Mouse (Mus musculus): ENCODE results near the gene Plce1.

Gene Plce1

DNA sequence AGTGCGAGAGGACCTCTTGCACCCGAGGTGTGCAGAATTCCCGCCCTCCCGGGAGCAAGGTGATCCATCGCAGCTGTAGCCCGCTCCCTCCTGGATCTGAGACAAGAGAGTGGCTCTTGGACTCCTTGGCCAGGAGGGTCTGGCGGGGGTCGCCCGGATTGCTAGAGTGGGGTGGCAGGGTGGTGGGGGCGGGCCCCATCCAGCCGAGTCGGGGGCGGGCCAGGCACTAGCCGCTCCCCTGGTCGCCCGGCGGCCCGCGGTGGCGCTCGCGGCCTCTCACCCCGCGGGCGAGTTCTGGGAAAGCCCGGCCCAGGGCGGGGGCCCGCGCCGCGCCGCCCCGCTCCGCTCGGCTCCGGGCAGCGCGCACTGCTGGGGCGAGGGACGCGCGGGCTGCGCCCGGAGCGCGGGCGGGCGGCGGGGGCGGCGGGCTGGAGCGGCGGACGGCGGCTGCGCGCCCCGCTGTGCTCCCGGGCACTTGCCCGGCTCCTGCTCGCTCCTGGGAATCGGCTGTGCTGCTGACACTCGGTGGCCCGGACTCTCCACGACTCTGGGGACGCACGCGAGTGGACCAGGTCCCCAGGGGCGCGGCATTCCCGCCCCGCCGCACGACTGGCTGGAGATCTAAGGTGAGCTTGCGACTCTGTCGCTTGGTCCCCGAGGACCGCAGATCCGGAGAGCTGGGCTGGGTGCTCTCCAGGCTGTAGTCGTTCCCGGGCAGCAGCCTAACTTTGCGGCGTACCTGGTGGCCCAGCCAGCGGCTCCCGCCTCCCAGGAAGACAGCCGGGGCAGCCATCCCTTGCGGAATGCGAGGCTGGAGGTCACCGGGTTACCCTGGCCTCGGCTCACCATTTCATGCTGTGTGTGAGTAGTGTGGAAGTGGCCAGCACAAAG lies at the start of gene Plce1:
Plce1 (plus strand) TSS at position 379 of the 891 bp plus-strand sequence.
- peak; percentile 71 for DNase-seq (ENCODE audit: low spot score)

DNA sequence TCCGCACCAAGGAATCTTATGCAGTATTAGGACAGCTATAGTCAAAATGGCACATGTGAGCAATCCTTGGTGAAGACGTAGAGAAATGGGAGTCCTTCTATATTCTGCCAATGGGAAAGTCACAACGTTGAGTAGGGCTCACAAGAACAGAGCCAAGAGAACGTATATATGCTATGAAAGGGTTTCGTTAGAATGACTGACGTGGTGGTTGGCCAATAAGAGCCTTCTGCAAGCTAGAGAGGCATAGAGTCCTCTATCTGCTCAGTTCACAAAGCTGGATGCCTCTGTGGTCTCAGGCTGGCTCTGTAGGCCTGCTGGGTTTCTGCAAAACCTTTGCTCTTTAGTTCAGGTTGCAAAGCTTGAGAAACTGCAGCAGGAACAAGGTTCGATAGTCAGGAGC lies 49.6 kb upstream of the Plce1 start:
- no peak for DNase-seq (ENCODE audit: low spot score)

DNA sequence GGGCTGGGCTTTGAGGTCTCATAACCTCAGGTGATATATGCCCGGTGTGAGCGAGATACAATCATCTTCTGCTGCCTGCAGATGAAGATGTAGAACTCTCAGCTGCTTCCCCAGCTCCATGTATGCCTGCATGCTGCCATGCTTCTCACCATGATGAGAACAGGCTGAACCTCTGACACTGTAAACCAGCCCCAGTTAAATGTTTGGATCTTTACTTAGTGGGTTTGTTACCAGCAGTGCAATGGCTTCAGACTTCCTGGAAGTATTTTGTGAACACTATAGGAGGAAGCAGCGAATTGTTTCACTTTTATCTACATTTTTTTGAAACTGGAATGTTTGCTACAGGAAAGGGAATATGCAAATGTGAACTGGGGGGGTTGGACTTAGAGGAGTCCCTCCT lies 48.9 kb upstream of the Plce1 start:
- no peak for DNase-seq (ENCODE audit: low spot score)

DNA sequence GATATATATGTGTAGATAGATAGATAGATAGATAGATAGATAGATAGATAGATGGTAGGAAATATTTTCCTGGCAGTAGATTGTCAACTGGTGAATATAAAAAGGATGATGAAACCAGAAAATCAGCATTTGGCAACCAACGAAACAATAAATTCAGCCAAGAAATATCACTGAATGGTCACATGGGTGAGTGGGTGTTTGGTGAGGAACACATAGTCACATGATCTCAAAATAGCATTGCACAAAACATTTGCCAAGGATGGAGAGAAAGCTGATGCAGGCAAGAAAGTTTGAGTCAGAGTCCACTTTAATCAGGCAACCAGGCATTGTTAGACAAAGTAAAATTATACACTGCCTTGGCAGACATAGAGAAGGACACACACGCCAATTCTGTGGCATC lies 47.5 kb upstream of the Plce1 start:
- no peak for DNase-seq (ENCODE audit: low spot score)

DNA sequence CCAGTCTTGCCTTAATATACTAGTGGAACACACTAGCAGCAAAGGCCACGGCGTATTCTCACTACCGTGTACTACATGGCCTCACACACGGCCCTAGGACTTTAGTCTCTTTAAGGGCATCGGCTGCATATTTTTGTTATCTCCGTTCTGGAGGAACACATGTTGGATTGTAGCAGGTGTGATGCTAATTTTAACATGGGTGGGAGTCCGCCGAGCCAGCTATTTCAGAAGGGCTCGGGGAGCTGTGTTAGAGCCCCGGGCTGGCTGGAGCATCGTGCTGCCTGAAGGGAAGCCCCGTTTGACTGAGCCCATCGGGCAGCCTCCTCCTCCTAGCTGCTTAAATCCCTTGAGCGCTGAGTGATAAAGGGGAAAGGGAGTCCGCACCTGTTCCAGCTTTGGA lies 45.7 kb upstream of the Plce1 start:
- DNase-seq (ENCODE audit: low spot score), result no peak

DNA sequence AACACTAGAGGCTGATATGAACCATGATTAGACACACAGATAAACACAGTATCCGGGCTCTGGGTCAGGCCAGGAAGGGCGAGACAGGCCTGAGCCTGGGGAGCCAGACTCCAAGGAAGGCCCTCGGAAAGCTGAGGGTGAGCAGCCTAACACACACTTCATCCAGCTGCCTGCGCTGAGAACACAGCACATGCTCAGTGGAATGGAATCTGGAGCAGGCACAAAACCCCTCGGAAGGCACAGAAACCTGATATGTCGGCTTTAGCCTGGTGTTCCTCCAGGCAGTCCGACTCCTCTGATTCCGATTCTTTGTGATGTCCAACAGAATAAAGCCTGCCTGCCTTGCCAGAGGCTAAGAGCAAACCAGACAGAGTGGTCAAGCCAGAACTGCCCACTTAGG lies 39.0 kb upstream of the Plce1 start:
- DNase-seq (ENCODE audit: low spot score), result peak; percentile 17

DNA sequence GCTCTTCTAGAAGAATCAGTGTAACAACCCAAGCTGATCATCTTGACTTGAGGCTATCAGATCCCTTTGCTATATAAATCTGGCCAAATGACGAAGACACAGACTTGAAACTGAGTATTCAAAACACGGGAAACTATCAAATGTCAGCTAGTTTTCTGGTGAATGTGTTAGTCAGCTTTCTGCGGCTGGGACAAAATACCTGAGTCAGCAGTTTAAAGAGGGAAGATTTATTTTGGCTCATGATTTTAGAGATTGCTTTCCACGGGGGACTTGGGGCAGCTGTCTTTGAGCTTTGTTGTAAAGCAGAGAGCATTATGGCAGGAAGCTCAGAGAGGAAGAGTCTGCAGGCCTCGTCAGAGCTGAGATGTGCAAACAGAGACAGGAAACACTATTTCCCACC lies 35.2 kb upstream of the Plce1 start:
- DNase-seq (ENCODE audit: low spot score), result no peak

DNA sequence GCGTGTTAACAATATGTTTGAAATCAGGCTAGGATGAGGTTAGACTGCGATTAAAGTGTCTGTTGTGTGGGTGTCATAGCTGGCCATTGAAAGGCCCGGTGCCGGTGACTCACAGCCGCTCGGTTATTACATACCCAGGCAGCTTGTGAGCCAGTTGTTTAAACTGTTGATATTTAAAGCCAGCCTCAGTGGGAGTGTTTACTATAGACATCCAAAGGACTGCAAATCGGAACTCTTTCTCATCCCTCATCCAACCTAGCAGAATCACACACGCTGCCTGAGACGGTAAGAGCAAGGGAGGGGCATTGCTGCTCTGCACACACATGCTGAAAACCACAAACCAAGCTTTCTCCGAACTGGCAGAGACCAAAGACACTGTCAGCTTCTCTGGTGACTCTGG lies 25.7 kb upstream of the Plce1 start:
- DNase-seq (ENCODE audit: low spot score), result no peak

DNA sequence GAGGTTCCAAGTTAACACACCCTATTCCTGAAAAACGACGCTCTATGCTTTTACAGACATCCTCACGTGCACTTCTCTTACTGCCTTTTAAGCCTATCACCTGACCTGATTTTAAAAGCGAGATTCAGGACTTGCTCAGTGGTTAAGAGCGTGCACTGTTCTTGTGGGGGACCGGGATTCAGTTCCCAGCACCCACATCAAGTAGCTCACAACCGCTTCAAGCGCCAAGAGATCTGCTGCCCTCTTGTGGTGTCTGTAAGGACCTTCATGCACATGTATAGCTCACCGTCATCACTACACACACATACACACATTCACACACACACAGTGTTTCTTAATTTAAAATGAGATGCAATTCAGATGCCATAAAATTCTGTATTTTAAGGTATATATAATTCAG lies 21.9 kb upstream of the Plce1 start:
- DNase-seq (ENCODE audit: low spot score), result no peak

DNA sequence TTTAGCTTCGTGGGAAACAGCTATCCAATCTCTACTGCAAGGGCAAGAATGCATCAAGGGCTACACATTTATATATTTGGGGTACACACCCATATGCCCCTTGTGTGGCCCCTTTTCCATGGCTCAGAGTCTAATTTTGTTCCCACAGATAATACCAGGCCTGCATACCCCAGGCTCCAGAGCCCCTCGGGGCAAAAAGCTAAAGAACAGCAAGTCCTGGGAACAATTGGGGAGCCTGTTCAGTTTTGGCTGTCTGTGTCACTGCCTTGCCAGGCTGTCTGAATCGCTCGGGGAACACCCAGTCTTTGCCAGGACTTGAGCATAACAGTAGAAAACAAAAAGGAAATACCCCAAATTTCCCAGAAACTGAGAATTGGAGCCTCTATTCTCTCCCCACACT lies 20.2 kb upstream of the Plce1 start:
- no peak for DNase-seq (ENCODE audit: low spot score)

DNA sequence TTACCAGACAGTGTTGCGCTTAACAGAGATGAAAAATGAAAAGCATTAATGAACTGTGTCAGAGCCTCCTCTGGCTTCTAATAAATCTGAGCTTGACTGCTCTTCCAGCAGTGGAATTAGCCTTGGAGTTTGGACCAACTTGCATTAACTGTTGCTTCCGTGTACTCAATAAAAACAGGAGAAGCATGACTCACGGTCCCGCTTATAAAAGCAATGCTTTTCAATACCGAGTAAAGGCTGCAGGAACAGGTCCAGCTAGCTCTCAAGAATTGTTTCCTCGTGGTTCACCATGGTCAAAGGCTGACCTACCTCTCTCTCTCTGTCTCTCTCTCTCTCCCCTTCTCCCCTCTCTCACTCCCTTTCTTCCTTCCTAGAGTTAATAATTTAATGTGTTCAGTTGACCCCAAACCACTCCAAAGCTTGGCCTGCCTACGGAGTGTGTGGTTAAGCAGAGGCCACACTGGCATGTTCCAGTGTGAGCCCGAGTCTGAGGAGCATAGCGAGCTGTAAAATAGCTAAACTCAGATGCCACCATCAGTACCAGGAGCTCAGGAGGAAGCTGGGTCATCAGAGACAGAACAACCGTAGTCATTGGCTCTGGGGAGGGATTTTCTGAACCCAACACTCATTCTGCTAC lies 10.5 kb upstream of the Plce1 start:
- no peak for DNase-seq (ENCODE audit: low spot score)

DNA sequence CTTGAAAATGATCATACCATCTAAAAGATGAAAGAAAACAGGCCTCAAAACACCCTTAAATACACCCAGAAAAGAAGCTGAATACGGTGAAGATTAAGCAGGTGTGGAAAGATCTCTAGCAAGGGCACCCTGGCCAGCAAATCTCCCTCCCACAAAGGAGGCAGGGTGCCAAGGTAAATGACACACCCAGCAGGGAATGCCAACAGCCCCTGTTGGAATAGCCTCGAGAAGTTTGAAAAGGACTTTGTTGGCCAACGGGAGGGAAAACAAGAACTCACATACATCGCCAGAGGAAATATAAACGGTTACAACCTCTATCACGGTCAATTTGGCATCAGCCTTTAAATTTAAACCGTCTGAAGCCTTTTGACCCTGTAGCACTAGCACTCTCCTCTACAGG lies 5.5 kb upstream of the Plce1 start:
- no peak for DNase-seq (ENCODE audit: low spot score)

DNA sequence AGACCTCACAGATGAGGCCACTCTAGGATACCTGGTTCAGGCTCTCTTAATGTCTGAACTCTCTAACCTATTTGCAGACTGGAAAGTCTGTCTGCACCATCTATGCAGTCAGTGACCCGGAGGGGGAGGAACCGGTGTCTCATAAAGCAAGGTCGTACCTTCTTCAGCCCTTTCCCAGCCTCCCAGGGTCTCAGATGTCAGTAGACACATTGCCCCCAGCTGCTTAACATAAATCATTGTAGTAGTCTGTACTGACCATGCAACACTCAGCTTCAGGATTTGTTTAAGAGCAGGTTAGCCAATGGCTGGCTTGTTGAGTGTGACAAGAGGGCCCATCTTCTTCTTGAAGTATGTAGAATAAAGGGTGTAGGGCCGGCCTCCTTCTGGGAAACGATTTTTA lies 2.6 kb upstream of the Plce1 start:
- peak; percentile 82 for DNase-seq (ENCODE audit: low spot score)

DNA sequence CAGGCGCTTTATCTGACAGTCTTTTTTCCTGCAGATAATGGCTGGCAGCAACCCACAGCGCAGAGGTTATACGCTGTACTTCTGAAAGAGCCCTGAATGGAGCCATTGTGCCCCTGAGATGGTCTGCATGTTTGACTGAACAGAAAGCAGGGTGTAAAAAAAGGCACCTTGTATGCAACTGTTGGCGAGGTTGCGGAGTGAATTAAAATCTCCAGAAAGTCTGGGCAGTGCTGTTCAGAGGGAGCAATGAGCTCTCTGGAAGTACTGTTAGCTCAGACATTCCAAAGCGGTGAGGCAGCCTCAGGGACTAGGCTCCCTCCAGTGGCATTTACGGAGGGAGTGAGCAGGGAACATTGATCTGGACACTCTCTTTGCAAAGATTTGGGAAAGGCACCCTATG lies 2.0 kb upstream of the Plce1 start:
- peak; percentile 79 for DNase-seq (ENCODE audit: low spot score)

DNA sequence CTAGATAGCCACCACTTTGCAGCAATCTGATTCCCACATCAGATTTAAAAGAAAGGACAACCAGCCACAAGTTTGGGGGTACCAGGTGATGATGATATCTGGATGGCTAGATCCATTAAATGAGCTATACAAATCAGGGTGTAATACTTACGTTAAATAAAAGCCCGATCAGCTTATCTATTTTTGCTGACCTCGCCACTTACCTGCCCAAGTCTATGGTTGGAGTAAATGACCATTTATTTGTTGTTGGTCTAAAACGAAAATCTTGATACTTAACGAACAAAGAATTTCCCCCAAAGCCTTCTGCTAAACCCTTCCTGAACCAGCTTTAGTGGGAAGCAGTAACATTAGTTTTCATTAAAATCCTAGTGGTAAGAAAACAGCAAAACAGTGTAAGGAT lies 1.4 kb upstream of the Plce1 start:
- no peak for DNase-seq (ENCODE audit: low spot score)

DNA sequence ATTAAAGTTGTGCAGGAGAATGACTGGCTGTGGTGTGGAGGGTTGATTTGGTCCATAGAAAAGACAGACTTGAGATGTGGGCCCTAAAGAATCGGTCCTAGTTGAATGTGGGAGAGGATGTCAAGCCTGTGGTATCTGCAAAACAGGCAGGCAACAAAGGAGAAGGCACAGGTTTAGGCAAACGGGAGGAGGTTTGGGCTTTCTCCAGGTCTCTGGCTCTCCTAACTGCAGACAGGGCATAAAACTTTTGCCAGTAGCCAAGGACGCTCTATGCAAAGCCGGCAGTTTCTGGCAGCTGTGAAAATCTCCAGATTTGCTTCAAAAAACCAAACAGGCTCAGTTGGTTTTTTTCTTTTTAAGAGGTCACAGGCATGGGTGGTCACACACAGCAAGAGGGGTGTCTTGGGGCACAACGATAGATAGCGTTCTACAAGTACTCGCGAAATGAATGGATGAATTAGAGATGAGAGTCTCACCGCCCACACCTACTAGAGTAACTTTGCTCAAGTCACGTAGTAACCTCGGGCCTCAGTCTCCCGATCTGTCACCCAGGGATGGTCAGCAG lies 671 bp upstream of the Plce1 start:
- no peak for DNase-seq (ENCODE audit: low spot score)

DNA sequence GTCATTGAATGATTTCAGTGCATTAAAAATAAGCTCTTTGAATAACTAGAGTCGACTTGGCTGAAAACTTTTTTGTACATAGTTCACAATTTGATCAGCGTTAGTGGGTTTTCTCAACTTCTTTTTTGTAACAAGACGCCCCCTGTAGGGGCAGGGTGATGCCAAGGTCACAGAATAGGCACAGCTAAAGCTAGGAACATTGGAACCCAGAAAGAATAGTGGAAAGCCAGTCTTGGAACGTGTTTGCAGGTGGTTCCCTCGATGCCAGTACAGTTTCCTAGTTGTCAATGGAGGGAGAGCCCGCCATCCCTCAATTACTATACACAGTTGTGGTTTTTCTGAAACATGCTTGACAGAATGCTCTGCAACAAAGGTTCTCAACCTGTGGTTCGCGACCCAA lies 997 bp downstream of the Plce1 start:
- peak; percentile 20 for DNase-seq (ENCODE audit: low spot score)

DNA sequence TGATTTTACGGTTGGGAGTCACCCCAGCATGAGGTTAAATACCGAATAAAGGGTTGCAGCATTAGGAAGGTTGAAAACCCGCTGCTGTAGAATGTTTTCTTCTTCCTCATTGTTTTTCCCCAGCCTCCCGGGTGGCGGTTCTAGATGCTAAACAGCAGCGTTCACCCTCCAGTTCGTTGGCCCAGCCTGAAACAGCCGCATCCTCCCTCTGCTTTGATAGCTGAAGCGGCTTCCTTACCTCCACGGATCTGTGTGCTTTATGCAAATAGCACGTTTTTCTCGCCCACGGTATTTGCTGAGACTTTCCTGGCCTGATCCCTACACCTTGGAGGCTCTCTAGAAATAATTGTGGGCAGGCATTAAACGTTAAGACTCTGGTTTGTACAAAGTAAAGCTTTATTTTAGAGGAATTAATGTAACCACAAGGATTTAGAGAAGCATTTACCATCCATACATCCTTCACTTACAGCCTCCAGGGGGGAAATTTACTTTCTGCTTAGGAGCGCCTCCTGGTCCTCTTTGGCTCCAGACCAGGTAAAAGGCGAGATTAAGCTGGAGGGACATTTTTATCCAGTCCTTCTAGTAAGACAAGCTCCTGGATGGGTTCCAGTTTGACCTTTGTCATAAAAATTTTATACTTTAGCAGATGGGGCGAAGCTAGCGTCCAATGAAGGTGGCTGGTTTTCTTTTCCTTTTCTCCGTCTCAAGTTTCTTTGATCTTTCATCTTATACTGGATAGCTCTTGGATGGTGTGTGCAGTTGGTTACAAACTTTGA lies 1.7 kb downstream of the Plce1 start:
- peak; percentile 48 for DNase-seq (ENCODE audit: low spot score)

DNA sequence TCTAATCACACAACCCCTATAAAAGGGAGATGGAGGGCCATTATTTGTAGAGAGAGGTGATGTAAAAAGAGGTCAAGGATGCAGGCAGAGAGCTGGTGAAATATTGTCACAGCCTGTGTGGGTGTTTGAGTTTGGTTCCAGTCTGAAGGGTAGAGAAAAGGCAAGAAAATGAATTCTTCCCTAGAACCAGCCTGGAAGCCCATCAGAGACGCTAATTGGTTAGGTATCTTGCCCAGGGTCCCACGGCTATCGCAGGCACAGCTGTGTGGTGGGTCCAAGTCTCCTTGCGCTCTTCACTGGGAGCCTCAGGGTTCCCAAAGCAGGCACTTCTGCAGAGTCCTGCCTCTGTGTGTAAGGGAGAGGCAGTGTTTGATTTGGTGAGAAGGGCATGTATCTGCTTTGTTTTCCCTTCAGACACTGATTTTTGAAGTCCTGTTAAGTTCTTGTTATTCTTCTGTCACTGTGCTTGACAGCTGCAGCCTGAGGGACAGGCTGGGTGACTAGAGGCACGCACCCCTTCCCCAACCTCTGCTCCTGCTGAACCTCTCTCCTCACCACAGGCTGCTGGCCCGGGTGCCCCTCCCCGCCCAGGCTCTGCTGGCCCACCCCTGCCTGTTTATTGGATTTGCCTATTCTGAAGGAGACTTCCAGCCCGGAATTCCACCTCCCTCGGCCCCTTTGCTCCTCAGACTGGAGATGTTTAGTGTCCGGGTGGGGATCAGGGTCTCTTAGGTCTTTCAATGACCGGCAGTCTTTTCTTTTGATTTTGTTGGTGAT lies 5.1 kb downstream of the Plce1 start:
- peak; percentile 30 for DNase-seq (ENCODE audit: low spot score)

DNA sequence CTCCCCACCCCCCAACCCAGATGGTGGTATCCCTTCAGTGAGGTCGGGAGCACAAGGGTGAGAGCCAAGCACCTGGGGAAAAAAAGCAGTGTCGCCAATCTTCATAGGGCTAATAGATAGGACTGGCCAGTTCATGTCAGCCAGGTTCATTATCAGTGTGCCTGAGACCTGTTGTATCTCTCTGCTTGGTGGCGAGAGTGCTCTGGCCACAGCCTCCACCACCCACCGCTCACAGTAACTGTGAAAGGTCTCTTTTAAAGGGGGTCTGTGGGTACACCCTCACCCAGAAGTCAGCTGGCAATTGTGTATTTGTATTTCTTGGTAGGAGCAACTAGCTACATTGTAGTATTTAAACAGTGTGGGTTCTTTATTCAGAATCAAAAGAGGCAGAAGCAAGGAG lies 6.6 kb downstream of the Plce1 start:
- no peak for DNase-seq (ENCODE audit: low spot score)

DNA sequence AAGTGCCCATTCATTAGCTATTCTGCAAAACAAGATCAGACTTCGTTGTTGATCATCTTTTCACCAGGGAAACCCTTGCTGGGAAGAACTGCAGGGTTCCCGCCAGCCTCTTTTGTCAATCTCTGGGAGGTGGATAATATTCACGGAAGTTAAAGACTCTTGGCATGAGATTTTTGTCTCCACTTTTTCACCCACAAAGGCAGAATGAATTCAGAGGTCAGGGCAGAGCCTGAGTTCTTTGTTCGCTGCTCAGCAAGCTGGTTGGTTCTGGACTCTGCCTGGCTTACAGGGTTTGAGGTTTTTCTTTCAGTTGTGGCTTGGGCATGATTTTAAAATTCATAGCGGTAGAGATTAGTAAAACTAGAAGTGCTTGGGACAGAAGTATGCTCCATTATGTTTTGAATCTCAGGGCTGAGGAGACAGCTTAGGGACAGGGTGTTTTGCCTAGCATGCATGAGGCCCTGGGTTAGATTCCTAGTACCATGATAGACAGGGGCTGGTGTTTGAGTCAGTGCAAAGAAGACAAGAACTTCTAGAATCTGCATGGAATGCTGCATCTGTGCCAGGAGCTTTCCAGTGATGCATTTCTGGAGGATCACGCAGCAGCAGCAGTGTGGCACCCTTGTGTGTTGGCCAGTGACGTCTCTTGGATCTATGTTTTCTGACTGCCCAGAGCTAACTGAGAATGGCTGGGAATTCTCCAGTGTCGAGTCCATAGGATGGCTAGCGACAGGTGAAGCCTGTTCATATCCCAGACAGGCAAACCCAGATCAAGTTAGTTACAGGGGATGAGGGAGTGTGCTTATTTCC lies 7.4 kb downstream of the Plce1 start:
- peak; percentile 33 for DNase-seq (ENCODE audit: low spot score)
